Mouse (Mus musculus) liver, embryonic 14.5 days (tissue): Measurements from ENCODE around the gene Eif2b3.

Experiments
- CTCF ChIP-seq: IDR thresholded peaks from 2 replicates; pipeline ENCODE4 v1.5.1; 2016; ENCODE audit warnings: antibody characterized with exemption, low read depth, control low read depth
- EP300 ChIP-seq: IDR thresholded peaks from 2 replicates; pipeline ENCODE4 v1.6.1; 2016; ENCODE audit warnings: antibody characterized with exemption, low read depth

GRCm38 (mm10) chr4:116999513-117000154, 19.6 kb upstream of the Eif2b3 start:
- no peak for TF ChIP-seq EP300
- no peak for TF ChIP-seq CTCF
